Mouse (Mus musculus) inflammation-experienced regulatory T-cells (primary cell): ENCODE measurements around the gene Usp19. TPM values are rescaled to one million over a fixed set of nuclear protein-coding genes. Genes with fewer than 3 reads are reported as not detected.

Source experiments
- polyA plus RNA-seq, 2 experiments: library from polyadenylated mRNA; unstranded; fragments of 100-300 nt; shearing (Covaris generic); gene quantifications; one replicate each; pipeline ENCODE4 v1.2.1; 2017

The Usp19 gene
- polyA plus RNA-seq: 100 to 1,000 TPM; 116 to 142 TPM

GRCm38 (mm10) chr9:108490559-108491285 is at the start of gene Usp19:
Gene Usp19, plus strand, starts transcription at chr9:108490602.

GRCm38 (mm10) chr9:108460319-108461178 is 29.9 kb upstream of the Usp19 start, which contains the start of gene Ccdc71:
Gene Ccdc71, plus strand, starts transcription at chr9:108460527.

GRCm38 (mm10) chr9:108461181-108461631 is 29.2 kb upstream of the Usp19 start, which contains the start of gene Klhdc8b:
Gene Klhdc8b, minus strand, starts transcription at chr9:108461581.

GRCm38 (mm10) chr9:108479721-108480351 is 10.6 kb upstream of the Usp19 start, which contains the start of gene Lamb2:
Gene Lamb2, plus strand, starts transcription at chr9:108479736.

GRCm38 (mm10) chr9:108507619-108508434 is 17.4 kb downstream of the Usp19 start, which contains the start of gene Qars:
Gene Qars, plus strand, starts transcription at chr9:108507706.

GRCm38 (mm10) chr9:108516380-108517251 is 26.2 kb downstream of the Usp19 start, which contains the start of gene Qrich1:
Gene Qrich1, plus strand, starts transcription at chr9:108516806.

Other genes starting within 250 kb of the Usp19 start
- 10 to 100 TPM; 12.6 to 15.8 TPM for gene Dag1, start 226.6 kb upstream of the Usp19 start, polyA plus RNA-seq
- 1 to 10 TPM; 1.3 to 3.2 TPM for gene Nicn1, start 200.2 kb upstream of the Usp19 start, polyA plus RNA-seq
- under 1 TPM; 0.47 to 0.89 TPM for gene Amt, start 193.7 kb upstream of the Usp19 start, polyA plus RNA-seq
- gene Rhoa, start 184.5 kb upstream of the Usp19 start, polyA plus RNA-seq: 100 to 1,000 TPM; 352 to 371 TPM
- gene Tcta, start 184.4 kb upstream of the Usp19 start, polyA plus RNA-seq: 10 to 100 TPM; 13.0 to 15.4 TPM
- gene Gpx1, start 151.7 kb upstream of the Usp19 start, polyA plus RNA-seq: 100 to 1,000 TPM; 526 to 558 TPM
- 100 to 1,000 TPM; 146 to 173 TPM for gene Usp4, start 142.7 kb upstream of the Usp19 start, polyA plus RNA-seq
- gene 1700102P08Rik, start 97.8 kb upstream of the Usp19 start, polyA plus RNA-seq: 1 to 10 TPM; 2.6 to 3.9 TPM
- gene Ccdc36, start 62.1 kb upstream of the Usp19 start, polyA plus RNA-seq: 1 to 10 TPM in 1 of 2 experiments, not detected in 1; 1.8 TPM
- gene BC048562, start 54.1 kb upstream of the Usp19 start, polyA plus RNA-seq: not detected
- gene Ccdc71, start 30.1 kb upstream of the Usp19 start, polyA plus RNA-seq: 10 to 100 TPM; 41.9 to 48.2 TPM
- 1 to 10 TPM; 8.2 to 8.3 TPM for gene Klhdc8b, start 29.0 kb upstream of the Usp19 start, polyA plus RNA-seq
- gene Lamb2, start 10.9 kb upstream of the Usp19 start, polyA plus RNA-seq: 1 to 10 TPM in 1 of 2 experiments, under 1 TPM in 1; 0.57 to 4.7 TPM
- 100 to 1,000 TPM in 1 of 2 experiments, 10 to 100 TPM in 1; 78.1 to 104 TPM for gene Qars, start 17.1 kb downstream of the Usp19 start, polyA plus RNA-seq
- gene Qrich1, start 26.2 kb downstream of the Usp19 start, polyA plus RNA-seq: 100 to 1,000 TPM; 143 to 144 TPM
- 10 to 100 TPM; 65.6 to 70.4 TPM for gene Impdh2, start 69.7 kb downstream of the Usp19 start, polyA plus RNA-seq
- 10 to 100 TPM; 64.1 to 70.8 TPM for gene Ndufaf3, start 76.8 kb downstream of the Usp19 start, polyA plus RNA-seq
- 100 to 1,000 TPM; 102 to 133 TPM for gene Dalrd3, start 79.3 kb downstream of the Usp19 start, polyA plus RNA-seq
- 10 to 100 TPM; 56.5 to 71.2 TPM for gene Wdr6, start 88.1 kb downstream of the Usp19 start, polyA plus RNA-seq
- gene P4htm, start 107.1 kb downstream of the Usp19 start, polyA plus RNA-seq: 10 to 100 TPM; 10.1 to 18.2 TPM
- 10 to 100 TPM; 73.3 to 80.5 TPM for gene Arih2, start 158.8 kb downstream of the Usp19 start, polyA plus RNA-seq
- gene Slc25a20, start 171.5 kb downstream of the Usp19 start, polyA plus RNA-seq: 10 to 100 TPM; 40.7 to 49.3 TPM
- 10 to 100 TPM; 11.9 to 32.9 TPM for gene Prkar2a, start 198.7 kb downstream of the Usp19 start, polyA plus RNA-seq